Mouse (Mus musculus) layer of hippocampus, postnatal 10 days (tissue): ENCODE measurements at regions not wholly inside any gene's neighbourhood (a gene's known extent, or its start where the extent isn't known, plus 50 kb on each side); places are given as distances from the start of the nearest gene placed in this dataset.

ENCODE experiments used
- DNase-seq, 2 experiments: peaks; one replicate each; pipeline ENCODE4 v3.0.0; 2021; ENCODE audit warnings: low spot score in 2 of 2

GRCm38 (mm10) chr15:97504325-97504724, 201.3 kb downstream of the Rpap3 start:
- DNase-seq = no peak

GRCm38 (mm10) chr15:97502056-97502455, 203.6 kb downstream of the Rpap3 start:
- no peak for DNase-seq

- no peak for DNase-seq
Measured at GRCm38 (mm10) chr15:97501420-97501819, 204.2 kb downstream of the Rpap3 start.

- no peak for DNase-seq
Measured at GRCm38 (mm10) chr15:97499821-97500385, 205.7 kb downstream of the Rpap3 start.

GRCm38 (mm10) chr15:97499240-97499639, 206.4 kb downstream of the Rpap3 start:
- DNase-seq = no peak

DNA sequence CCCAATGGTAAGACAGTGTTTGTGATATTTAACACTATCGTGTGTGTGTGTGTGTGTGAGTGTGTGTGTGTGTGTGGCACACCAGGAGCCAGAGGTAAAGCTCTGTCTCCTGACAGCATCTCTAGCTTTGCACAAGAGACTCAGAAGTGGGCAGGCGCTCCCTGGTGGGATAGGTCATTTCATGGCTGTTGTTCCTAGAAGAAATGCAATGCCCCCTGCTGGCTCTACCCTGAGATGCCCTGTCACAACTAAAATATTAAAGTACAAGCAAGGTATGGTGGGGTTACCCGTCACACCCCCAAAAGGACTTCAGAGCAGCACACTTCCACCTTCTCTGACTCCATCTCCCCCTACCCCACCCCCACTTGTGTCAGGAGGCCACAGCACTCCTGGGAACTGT, 207.2 kb downstream of the Rpap3 start:
- no peak for DNase-seq

- DNase-seq = no peak
Measured at GRCm38 (mm10) chr15:97496026-97496425, 209.6 kb downstream of the Rpap3 start.

GRCm38 (mm10) chr15:97493340-97493739, 212.3 kb downstream of the Rpap3 start:
- DNase-seq = no peak

DNA sequence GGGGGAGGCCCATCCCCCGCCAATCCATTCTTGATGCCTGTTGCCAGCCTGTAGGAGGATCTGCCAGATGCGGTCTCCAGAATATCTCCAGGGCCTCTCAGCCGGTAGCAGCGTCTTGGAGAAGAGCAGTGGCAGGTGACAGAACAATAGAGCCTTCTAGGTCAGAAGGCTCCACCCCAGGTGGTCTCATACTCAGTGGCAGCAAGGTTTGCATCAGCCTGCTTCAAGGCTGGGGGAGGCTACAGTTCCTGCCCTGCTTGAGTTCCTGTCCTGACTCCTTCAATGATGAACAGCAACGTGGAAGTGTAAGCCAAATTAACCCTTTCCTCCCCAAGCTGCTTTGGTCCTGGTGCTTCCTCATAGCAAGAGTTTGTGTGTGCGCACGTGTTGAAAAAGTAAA, 213.8 kb downstream of the Rpap3 start:
- DNase-seq = no peak

GRCm38 (mm10) chr15:97487425-97487824, 218.2 kb downstream of the Rpap3 start:
- DNase-seq = no peak

- DNase-seq = no peak
Measured at GRCm38 (mm10) chr15:97471986-97472779, 225.1 kb upstream of the Amigo2 start.

DNA sequence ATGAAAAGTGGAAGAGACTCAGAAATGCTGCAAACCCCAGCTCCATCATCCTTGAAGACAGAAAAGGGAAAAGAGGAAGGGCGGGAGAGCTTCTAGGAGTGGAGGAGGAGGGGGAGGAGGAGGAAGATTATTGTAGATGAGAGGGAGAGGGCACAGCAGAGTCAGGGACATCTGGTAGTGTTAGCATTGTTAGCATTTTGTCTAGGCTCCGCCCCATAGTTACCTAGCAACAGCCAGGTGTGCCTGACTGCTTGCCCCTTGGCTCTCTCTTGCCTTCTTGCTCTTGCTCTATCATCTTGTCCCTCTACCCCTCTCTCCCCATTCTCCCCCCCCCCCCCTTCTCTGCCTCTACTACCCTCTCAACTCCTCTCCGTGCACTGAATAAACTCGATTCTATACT, 224.4 kb upstream of the Amigo2 start:
- no peak for DNase-seq

GRCm38 (mm10) chr15:97469684-97470344, 222.7 kb upstream of the Amigo2 start:
- DNase-seq = no peak

DNA sequence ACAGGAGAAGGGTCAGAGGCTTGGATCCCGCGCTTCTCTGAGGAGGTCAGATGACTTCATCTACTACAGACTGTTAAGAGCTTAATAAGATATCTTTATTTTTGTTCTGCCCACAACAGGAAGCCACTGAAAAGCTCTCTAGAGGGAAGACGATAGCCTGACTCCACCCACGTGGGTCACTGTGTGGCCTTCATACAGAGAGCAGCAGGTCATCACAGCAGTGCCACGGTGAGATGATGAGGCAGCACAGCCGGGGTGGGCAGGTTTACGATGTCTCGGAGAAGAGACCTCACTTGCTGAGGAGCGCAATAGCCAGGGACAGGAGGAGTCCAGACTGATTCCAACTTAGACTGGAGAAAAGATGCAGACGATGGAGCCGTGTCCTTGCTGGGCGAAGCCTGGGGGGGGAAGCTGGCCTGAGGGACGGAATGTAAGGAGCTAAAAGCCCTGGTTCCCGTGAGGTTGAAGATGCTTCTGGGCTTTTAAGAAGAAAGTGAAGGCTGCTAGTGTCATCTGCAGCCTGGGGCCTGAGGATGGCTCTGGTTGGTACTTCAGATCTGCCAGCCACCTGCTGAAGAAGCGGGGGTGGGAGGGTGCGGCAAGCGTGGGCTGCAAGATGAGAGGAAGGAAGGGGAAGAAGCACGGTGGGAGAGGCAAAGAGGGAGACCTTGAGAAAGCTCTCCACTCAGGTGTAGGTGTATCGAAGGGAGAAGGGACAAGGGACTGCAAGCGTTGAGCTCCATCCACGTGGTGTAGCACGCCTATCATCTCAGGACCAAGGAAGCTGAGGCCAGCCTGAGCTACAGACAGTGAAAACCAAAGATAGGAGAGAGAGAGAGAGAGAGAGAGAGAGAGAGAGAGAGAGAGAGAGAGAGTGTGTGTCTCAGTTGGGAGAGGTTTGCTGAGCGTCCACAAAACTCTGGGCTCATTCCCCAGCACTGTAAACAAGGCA, 221.9 kb upstream of the Amigo2 start:
- no peak for DNase-seq

GRCm38 (mm10) chr15:97467781-97468485, 220.8 kb upstream of the Amigo2 start:
- no peak for DNase-seq

GRCm38 (mm10) chr15:97466906-97467465, 219.9 kb upstream of the Amigo2 start:
- DNase-seq = no peak

DNA sequence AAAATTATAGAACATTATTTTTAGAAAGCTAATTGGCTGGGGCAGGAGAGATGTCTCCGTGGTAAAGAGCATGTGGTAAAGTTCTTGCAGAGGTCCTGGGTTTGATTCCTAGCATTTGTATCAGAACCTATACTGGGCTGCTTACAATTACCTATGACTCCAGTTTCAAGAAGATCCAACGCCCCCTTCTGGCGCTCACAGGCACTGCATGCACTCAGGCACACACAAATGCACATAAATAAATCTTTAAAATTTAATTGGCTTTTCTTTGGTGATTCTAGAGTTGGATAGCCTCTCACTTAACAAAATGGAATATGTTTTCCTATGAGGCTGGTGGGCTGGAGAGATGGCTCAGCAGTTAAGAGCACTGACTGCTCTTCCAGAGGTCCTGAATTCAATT, 219.0 kb upstream of the Amigo2 start:
- no peak for DNase-seq

- DNase-seq = no peak
Measured at GRCm38 (mm10) chr15:97465366-97465765, 218.3 kb upstream of the Amigo2 start.

- no peak for DNase-seq
Measured at GRCm38 (mm10) chr15:97464737-97465136, 217.7 kb upstream of the Amigo2 start.

GRCm38 (mm10) chr15:97462587-97462986, 215.5 kb upstream of the Amigo2 start:
- DNase-seq = no peak
